Mouse (Mus musculus) cortical plate, adult 2 months (tissue): ENCODE results near the gene Gm28372.

Source experiments
- CTCF ChIP-seq: fragments of 200-500 bp; IDR thresholded peaks from 2 replicates; pipeline ENCODE4 v1.5.1; 2011; ENCODE audit warnings: mild to moderate bottlenecking, control low read depth, low read length; ENCODE audit not compliant: insufficient read depth; ENCODE audit errors: extremely low read depth
- POLR2A ChIP-seq: fragments of 200-500 bp; IDR thresholded peaks from 2 replicates; pipeline ENCODE4 v1.6.1; 2011; ENCODE audit warnings: mild to moderate bottlenecking, low read length, control low read depth; ENCODE audit not compliant: insufficient read depth; ENCODE audit errors: extremely low read depth

GRCm38 (mm10) chr2:130442162-130442561 lies 37.1 kb downstream of the Gm28372 start:
- TF ChIP-seq POLR2A: no peak
- no peak for TF ChIP-seq CTCF
